Mouse (Mus musculus) embryonic facial prominence, embryonic 14.5 days (tissue): ENCODE measurements around the gene Plekhh1. TPM values are rescaled to one million over a fixed set of nuclear protein-coding genes. Genes with fewer than 3 reads are reported as not detected.
"Not testable (repeated sequence)": the region's sequence is repeated elsewhere in the genome, so short reads cannot be mapped to it uniquely, and the experiment has no call there.

Source experiments
- ATAC-seq: fragments of 200-750 bp; cut with Nextera tagmentation; 2 replicates; pipeline ENCODE4 v1.8.0; 2017; ENCODE audit warnings: low read depth, moderate number of reproducible peaks, moderate TSS enrichment
- DNase-seq: peaks from one replicate; pipeline ENCODE4 v3.0.0-alpha.2; 2015; ENCODE audit warnings: low spot score
- H3K27ac ChIP-seq: fragments of 300-500 bp; sonication (generic); replicated peaks from 2 replicates; pipeline ENCODE4 v1.5.1; 2014; ENCODE audit warnings: low read depth, mild to moderate bottlenecking, low read length, moderate library complexity
- H3K27me3 ChIP-seq: fragments of 300-500 bp; sonication (generic); replicated peaks from 2 replicates; pipeline ENCODE4 v1.6.1; 2014; ENCODE audit warnings: low read length; ENCODE audit not compliant: control insufficient read depth, insufficient read depth
- H3K36me3 ChIP-seq: fragments of 300-500 bp; sonication (generic); 2 replicates; pipeline ENCODE4 v1.6.1; 2014; ENCODE audit warnings: low read length, mixed read lengths; ENCODE audit not compliant: control insufficient read depth, insufficient read depth
- H3K4me1 ChIP-seq: fragments of 300-500 bp; sonication (generic); 2 replicates; pipeline ENCODE4 v1.6.1; 2014; ENCODE audit warnings: antibody characterized with exemption, low read length; ENCODE audit not compliant: control insufficient read depth, insufficient read depth
- H3K4me2 ChIP-seq: fragments of 300-500 bp; sonication (generic); 2 replicates; pipeline ENCODE4 v1.6.1; 2014; ENCODE audit warnings: low read depth, mild to moderate bottlenecking, low read length, moderate library complexity, mixed read lengths
- H3K4me3 ChIP-seq: fragments of 300-500 bp; sonication (generic); 2 replicates; pipeline ENCODE4 v1.5.1; 2014; ENCODE audit warnings: low read depth, mild to moderate bottlenecking, low read length
- H3K9ac ChIP-seq: fragments of 300-500 bp; sonication (generic); 2 replicates; pipeline ENCODE4 v1.6.1; 2014; ENCODE audit warnings: low read depth, mild to moderate bottlenecking, low read length, moderate library complexity, mixed read lengths
- H3K9me3 ChIP-seq: fragments of 300-500 bp; sonication (generic); 2 replicates; pipeline ENCODE4 v1.6.1; 2016; ENCODE audit warnings: low read length; ENCODE audit not compliant: control insufficient read depth
- WGBS: fragments of 180-500 bp; shearing (Covaris S2); extraction: QIAGEN DNeasy Blood & Tissue Kit; methylation state at CpG from one replicate; pipeline ENCODE4 v1.1.7; 2014; 5-methylcytosine and 5-hydroxymethylcytosine counted together
- polyA plus RNA-seq: library from polyadenylated mRNA; unstranded; fragments of >200 nt; fragmentation: Nextera tagmentation; extraction: Ambion mirVana; gene quantifications from 2 replicates; pipeline ENCODE4 v1.2.1, GENCODE M21; 2014

The Plekhh1 gene
- polyA plus RNA-seq, 1 experiment from 2014 or later: 3.5 TPM

DNA sequence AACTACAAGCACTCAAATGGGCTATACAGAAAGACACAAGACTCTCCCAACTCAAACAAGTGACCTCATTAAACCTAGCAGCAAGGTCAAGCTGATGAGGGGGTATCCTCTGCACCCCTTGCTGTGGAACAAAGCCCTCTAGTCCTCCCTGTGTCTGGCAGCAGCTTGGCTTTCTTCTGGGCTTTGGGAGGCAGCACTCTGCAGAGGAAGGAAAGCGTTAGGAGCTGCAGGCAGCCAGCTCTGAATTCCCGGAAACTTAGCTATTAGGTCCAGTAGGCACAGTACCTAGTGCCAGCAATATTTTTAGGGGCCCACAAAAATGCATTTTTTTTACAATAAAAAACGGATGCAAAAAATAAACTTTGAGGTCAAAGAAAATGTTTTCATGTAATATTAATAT, 18.4 kb upstream of the Plekhh1 start:
- no peak overlapping the region for H3K9ac ChIP-seq
- WGBS: 32% methylated on average over 3 of the region's 3 CpGs

DNA sequence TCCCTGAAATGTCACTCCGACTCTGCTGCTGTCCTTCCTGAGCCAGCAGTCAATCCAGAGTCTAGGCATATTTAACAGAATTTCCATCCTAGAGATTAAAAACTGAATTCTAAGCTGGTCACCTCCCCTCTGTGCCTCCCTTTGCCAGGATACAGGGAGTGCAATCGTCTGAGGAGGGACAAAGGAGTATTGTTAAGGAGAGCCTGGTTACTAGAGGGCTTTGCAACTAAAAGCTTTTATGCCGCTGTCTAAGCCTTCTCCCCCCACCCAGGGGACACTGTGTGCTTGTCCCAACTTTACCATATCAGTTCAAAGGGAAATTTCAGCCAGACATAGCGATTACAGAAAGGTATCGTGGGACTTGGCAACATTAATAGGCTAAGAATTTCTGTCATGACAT, 12.9 kb upstream of the Plekhh1 start:
- peak; percentile 33 for DNase-seq
- 0 out of 2 replicates have a peak, but pooled peaks have one; percentile 26 for ATAC-seq
- no peaks in the 10 kb centered on the region for H3K27me3 ChIP-seq
- no peak overlapping the region for H3K4me2 ChIP-seq
- H3K4me3 ChIP-seq: no peak overlapping the region
- 32% methylated on average over 5 of the region's 5 CpGs for WGBS
- H3K4me1 ChIP-seq: no peaks in the 10 kb centered on the region
- H3K9ac ChIP-seq: no peak overlapping the region
- no peaks in the 10 kb centered on the region for H3K36me3 ChIP-seq
- no peak overlapping the region for H3K27ac ChIP-seq
- no peaks in the 10 kb centered on the region for H3K9me3 ChIP-seq

More for the DNA sequence above, 18.4 kb upstream of the Plekhh1 start:
- Histone ChIP-seq H3K4me1 (peaks cover 5% of the 10 kb centered on the region; the same call in 1 of the 2 replicates), H3K36me3 (no peaks in the 10 kb centered on the region), H3K27me3 (no peaks in the 10 kb centered on the region), H3K4me2 (no peak overlapping the region), H3K4me3 (no peak overlapping the region), H3K9me3 (no peaks in the 10 kb centered on the region), H3K27ac (no peak overlapping the region)
- DNase-seq (no peak), ATAC-seq (no peak)

DNA sequence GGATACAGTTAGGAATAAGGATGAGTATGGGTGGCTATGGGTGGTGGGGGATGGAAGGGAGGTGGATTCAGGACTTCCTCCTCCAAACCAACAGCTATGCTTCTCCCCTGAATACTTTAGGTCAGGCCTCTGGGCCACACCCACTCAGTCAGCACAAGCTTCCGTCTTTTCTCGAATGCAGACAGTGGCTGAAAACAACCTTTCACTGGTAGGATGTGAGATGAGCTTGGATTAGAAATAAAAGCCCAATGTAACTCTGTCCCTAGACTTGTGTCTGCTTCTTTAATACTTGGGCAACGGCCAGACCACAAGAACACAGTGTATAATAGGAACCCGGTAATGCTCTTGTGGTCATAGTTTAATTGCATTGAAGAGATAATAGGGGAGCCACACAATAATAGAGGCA, 11.0 kb upstream of the Plekhh1 start:
- H3K27me3 ChIP-seq: no peaks in the 10 kb centered on the region
- H3K27ac ChIP-seq: no peak overlapping the region
- peak; percentile 51 for DNase-seq
- H3K9ac ChIP-seq: no peak overlapping the region
- H3K36me3 ChIP-seq: no peaks in the 10 kb centered on the region
- no peaks in the 10 kb centered on the region for H3K9me3 ChIP-seq
- 46% methylated on average over 4 of the region's 4 CpGs for WGBS
- ATAC-seq: no peak
- no peak overlapping the region for H3K4me2 ChIP-seq
- H3K4me1 ChIP-seq: no peaks in the 10 kb centered on the region
- no peak overlapping the region for H3K4me3 ChIP-seq

DNA sequence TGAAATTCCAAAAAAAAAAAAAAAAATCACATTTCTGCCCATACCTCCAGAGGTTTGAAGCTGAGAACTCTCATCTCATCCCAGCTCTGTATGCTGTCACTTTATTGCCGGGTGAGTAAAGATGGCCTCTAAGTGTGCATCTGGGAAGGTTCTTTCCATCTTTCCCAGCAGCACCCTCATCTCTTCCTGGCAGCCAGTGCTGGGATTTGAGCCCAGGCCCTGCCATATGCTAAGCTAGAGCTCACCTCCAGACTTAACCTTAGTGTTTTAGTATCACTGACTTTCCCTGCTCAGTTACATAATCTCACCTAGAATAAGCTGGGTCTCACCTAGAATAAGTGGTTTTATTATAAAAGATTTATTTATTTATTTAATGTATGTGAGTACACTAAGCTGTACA, 7.1 kb upstream of the Plekhh1 start:
- Histone ChIP-seq H3K4me2 (no peak overlapping the region), H3K4me1 (peaks cover 8% of the 10 kb centered on the region; the same call in 1 of the 2 replicates), H3K27ac (no peak overlapping the region), H3K36me3 (no peaks in the 10 kb centered on the region), H3K9ac (no peak overlapping the region), H3K9me3 (no peaks in the 10 kb centered on the region), H3K27me3 (no peaks in the 10 kb centered on the region), H3K4me3 (no peak overlapping the region)
- no peak for DNase-seq
- WGBS: 94% methylated on average over 1 of the region's 1 CpGs
- no peak for ATAC-seq

DNA sequence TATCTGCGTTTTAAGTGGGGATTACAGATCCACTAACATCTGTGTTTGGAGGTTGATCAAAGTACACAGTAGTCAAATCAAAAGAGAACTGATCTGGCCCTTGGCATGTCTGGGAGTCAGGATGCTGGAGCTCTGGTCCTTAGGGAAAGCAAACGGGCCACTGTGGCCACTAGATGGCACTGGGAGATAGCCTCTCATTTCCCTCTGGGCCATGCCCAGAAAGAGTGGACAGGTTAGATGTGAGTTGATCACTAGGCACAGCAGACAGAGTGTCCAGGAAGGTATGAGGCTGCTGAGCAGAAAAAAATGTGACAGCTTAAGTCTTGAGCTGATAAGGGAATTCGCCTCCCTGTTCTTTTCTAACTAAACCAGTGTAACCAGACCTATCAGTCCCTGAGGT, 6.1 kb upstream of the Plekhh1 start:
- DNase-seq (peak; percentile 64), ATAC-seq (0 out of 2 replicates have a peak, but pooled peaks have one; percentile 54)
- Histone ChIP-seq H3K27ac (no peak overlapping the region), H3K9ac (no peak overlapping the region), H3K27me3 (no peaks in the 10 kb centered on the region), H3K9me3 (no peaks in the 10 kb centered on the region), H3K4me3 (no peak overlapping the region), H3K4me1 (peaks cover 8% of the 10 kb centered on the region; the same call in 1 of the 2 replicates), H3K36me3 (no peaks in the 10 kb centered on the region), H3K4me2 (no peak overlapping the region)
- 25% methylated on average over 3 of the region's 3 CpGs for WGBS

DNA sequence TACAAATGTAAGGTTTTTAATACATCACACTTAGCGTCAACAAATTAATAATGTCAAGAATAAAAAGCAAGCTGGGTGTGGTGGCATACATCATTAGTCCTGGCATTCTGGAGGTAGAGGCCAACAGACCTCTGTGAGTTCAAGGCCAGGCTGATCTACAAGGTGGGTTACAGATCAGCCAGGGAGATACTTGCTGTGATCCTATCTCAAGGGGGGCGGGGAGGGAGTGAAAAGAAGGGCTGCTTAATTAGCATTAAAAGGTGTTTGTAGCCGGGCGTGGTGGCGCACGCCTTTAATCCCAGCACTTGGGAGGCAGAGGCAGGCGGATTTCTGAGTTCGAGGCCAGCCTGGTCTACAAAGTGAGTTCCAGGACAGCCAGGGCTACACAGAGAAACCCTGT, 1.4 kb upstream of the Plekhh1 start:
- H3K4me3 ChIP-seq, H3K4me1 ChIP-seq, H3K36me3 ChIP-seq, H3K9me3 ChIP-seq, H3K9ac ChIP-seq, ATAC-seq, H3K27me3 ChIP-seq, H3K4me2 ChIP-seq, DNase-seq, H3K27ac ChIP-seq: not testable (repeated sequence)
- 96% methylated on average over 7 of the region's 8 CpGs for WGBS

DNA sequence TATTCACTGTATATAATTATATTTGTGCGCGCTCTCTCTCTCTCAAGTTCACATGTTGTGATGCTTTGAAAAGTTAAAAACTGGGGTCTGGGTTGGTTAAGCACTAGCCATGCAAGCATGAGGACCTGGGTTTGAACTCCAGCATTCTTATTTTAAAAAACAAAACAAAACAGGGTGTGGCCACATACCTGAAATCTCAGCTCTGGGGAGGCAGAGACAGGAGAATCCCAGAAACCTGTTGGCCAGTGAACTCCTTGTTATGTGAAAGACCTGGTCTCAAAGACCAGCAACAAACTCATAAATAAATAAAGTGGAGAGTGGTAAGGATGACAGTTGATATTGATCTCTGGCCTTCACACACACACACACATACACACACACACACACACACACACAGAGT, 5.4 kb downstream of the Plekhh1 start:
- 99% methylated on average over 2 of the region's 2 CpGs for WGBS
- Histone ChIP-seq H3K4me3 (no peak overlapping the region), H3K9me3 (no peaks in the 10 kb centered on the region), H3K4me1 (no peaks in the 10 kb centered on the region), H3K4me2 (no peak overlapping the region), H3K27me3 (0 out of 2 replicates have a peak, but pooled peaks cover 3% of the 10 kb centered on the region), H3K36me3 (no peaks in the 10 kb centered on the region), H3K9ac (no peak overlapping the region), H3K27ac (no peak overlapping the region)
- ATAC-seq (no peak), DNase-seq (no peak)

DNA sequence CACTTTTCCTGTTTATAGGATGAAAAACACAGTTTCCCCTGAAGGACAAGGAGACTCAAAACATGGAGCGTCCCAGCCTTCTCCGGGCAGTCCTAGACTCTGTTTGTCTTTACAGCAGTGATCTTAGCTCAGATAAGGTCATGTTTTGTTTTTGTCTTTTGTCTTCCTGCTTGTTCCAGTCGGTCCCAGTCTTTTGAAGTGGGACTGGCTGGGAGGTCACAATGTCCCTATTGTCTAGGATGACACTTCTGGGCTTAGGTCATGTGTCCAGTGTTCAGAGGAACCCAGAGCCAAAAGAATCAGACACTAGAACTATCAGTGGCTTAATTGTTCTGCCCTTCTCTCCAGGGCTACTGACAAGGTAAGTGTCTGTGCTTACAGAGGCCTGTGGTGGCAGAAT, 6.4 kb downstream of the Plekhh1 start:
- no peak overlapping the region for H3K9ac ChIP-seq
- no peaks in the 10 kb centered on the region for H3K9me3 ChIP-seq
- no peak for ATAC-seq
- H3K4me2 ChIP-seq: no peak overlapping the region
- WGBS: 27% methylated on average over 3 of the region's 3 CpGs
- no peak overlapping the region for H3K27ac ChIP-seq
- no peak for DNase-seq
- H3K4me3 ChIP-seq: no peak overlapping the region
- no peaks in the 10 kb centered on the region for H3K4me1 ChIP-seq
- H3K36me3 ChIP-seq: no peaks in the 10 kb centered on the region
- H3K27me3 ChIP-seq: 0 out of 2 replicates have a peak, but pooled peaks cover 2% of the 10 kb centered on the region

DNA sequence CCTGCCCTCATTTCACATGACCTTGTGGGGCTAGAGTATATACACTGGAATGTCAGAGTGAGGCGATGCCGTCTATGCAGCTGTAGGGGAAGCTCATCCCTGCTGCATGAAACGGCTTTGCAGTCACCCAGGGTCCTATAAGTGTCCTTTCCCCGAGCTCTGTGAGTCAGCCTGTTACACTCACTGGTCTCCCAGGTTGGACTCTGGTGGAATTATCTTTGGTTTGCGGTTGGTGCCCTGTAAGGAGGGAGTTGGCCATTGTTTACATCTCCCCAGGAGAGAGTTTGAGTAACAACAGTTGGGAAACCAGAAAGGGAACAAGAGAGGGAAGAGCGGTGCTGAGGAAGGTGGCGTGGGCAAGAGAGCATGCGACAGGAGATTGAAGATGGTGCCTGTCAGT, 10.7 kb downstream of the Plekhh1 start:
- Histone ChIP-seq H3K9ac (no peak overlapping the region), H3K27ac (no peak overlapping the region), H3K4me3 (no peak overlapping the region), H3K9me3 (no peaks in the 10 kb centered on the region), H3K4me1 (no peaks in the 10 kb centered on the region), H3K36me3 (no peaks in the 10 kb centered on the region), H3K27me3 (no peaks in the 10 kb centered on the region), H3K4me2 (no peak overlapping the region)
- 72% methylated on average over 8 of the region's 8 CpGs for WGBS
- no peak for ATAC-seq
- no peak for DNase-seq
